Mouse (Mus musculus) thymus, adult 18-20 months (tissue): ENCODE data around the gene Best3.
"Not testable (repeated sequence)": the region's sequence is repeated elsewhere in the genome, so short reads cannot be mapped to it uniquely, and the experiment has no call there.

Source experiments
- DNase-seq, 2 experiments: peaks; one replicate each; pipeline ENCODE4 v3.0.0; 2022; ENCODE audit warnings: mixed read lengths in 2 of 2

Best3 gene

GRCm38 (mm10) chr10:116980273-116980672 lies 5.8 kb upstream of the Best3 start:
- DNase-seq, result no peak

GRCm38 (mm10) chr10:116980888-116981287 lies 5.2 kb upstream of the Best3 start:
- DNase-seq, result no peak

- DNase-seq, result no peak
Observed at GRCm38 (mm10) chr10:116982526-116982925, 3.6 kb upstream of the Best3 start.

GRCm38 (mm10) chr10:116984836-116985235 lies 1.3 kb upstream of the Best3 start:
- no peak for DNase-seq

GRCm38 (mm10) chr10:116993971-116994370 lies 7.9 kb downstream of the Best3 start:
- DNase-seq, result no peak

- no peak for DNase-seq
Observed at GRCm38 (mm10) chr10:116995162-116995561, 9.0 kb downstream of the Best3 start.

GRCm38 (mm10) chr10:116995584-116996235 lies 9.6 kb downstream of the Best3 start:
- DNase-seq, result no peak

- DNase-seq, result no peak
Observed at GRCm38 (mm10) chr10:116996236-116996600, 10.1 kb downstream of the Best3 start.

- DNase-seq, result no peak
Observed at GRCm38 (mm10) chr10:116998716-116999455, 12.8 kb downstream of the Best3 start.

GRCm38 (mm10) chr10:117000975-117001374 lies 14.9 kb downstream of the Best3 start:
- no peak for DNase-seq

GRCm38 (mm10) chr10:117004695-117005094 lies 18.6 kb downstream of the Best3 start:
- DNase-seq, result no peak

- DNase-seq, result no peak
Observed at GRCm38 (mm10) chr10:117005707-117006464, 19.8 kb downstream of the Best3 start.

GRCm38 (mm10) chr10:117009691-117010090 lies 23.6 kb downstream of the Best3 start:
- no peak for DNase-seq

- no peak for DNase-seq
Observed at GRCm38 (mm10) chr10:117011047-117011446, 24.9 kb downstream of the Best3 start.

- no peak for DNase-seq
Observed at GRCm38 (mm10) chr10:117013689-117014390, 27.7 kb downstream of the Best3 start.

GRCm38 (mm10) chr10:117014565-117014964 lies 28.5 kb downstream of the Best3 start:
- DNase-seq, result no peak

GRCm38 (mm10) chr10:117018281-117018840 lies 32.2 kb downstream of the Best3 start:
- DNase-seq, result no peak

- DNase-seq, result no peak
Observed at GRCm38 (mm10) chr10:117021020-117021754, 35.1 kb downstream of the Best3 start.

- no peak for DNase-seq
Observed at GRCm38 (mm10) chr10:117023693-117024092, 37.6 kb downstream of the Best3 start.

GRCm38 (mm10) chr10:117025776-117026175 lies 39.7 kb downstream of the Best3 start:
- DNase-seq, result not testable (repeated sequence)

- no peak for DNase-seq
Observed at GRCm38 (mm10) chr10:117026176-117026575, 40.1 kb downstream of the Best3 start.

GRCm38 (mm10) chr10:117031160-117031559 lies 45.0 kb downstream of the Best3 start:
- DNase-seq, result no peak
